Mouse (Mus musculus): Measurements from ENCODE around the gene Fcer1g.

Fcer1g gene

GRCm38 (mm10) chr1:171234126-171234525, at the start of gene Fcer1g:
Gene Fcer1g (minus strand): TSS chr1:171234365.
- in situ Hi-C loops (cut with MboI, MseI), result no loop called here

- in situ Hi-C loops (cut with MboI, MseI), result no loop called here
Observed at GRCm38 (mm10) chr1:171283188-171284160, 49.3 kb upstream of the Fcer1g start.

- in situ Hi-C loops (cut with MboI, MseI), result no loop called here
Observed at GRCm38 (mm10) chr1:171282086-171282805, 48.1 kb upstream of the Fcer1g start.

- in situ Hi-C loops (cut with MboI, MseI), result no loop called here
Observed at GRCm38 (mm10) chr1:171281528-171281923, 47.4 kb upstream of the Fcer1g start.

- in situ Hi-C loops (cut with MboI, MseI), result no loop called here
Observed at GRCm38 (mm10) chr1:171280916-171281527, 46.9 kb upstream of the Fcer1g start, which contains the start of gene Ppox. Gene Ppox (minus strand): TSS chr1:171281186.

- in situ Hi-C loops (cut with MboI, MseI), result no loop called here
Observed at GRCm38 (mm10) chr1:171280250-171280915, 46.2 kb upstream of the Fcer1g start.

GRCm38 (mm10) chr1:171279721-171280120, 45.6 kb upstream of the Fcer1g start:
- in situ Hi-C loops (cut with MboI, MseI), result no loop called here

- in situ Hi-C loops (cut with MboI, MseI), result no loop called here
Observed at GRCm38 (mm10) chr1:171279012-171279705, 45.0 kb upstream of the Fcer1g start.

- in situ Hi-C loops (cut with MboI, MseI), result no loop called here
Observed at GRCm38 (mm10) chr1:171278436-171278835, 44.3 kb upstream of the Fcer1g start.

- in situ Hi-C loops (cut with MboI, MseI), result no loop called here
Observed at GRCm38 (mm10) chr1:171277736-171278135, 43.6 kb upstream of the Fcer1g start.

- in situ Hi-C loops (cut with MboI, MseI), result no loop called here
Observed at GRCm38 (mm10) chr1:171276110-171276748, 42.1 kb upstream of the Fcer1g start.

- in situ Hi-C loops (cut with MboI, MseI), result no loop called here
Observed at GRCm38 (mm10) chr1:171275144-171275734, 41.1 kb upstream of the Fcer1g start.

- in situ Hi-C loops (cut with MboI, MseI), result loop anchor here in 1 of 2 experiments (25.0 kb wide), 1 partner anchor 387 kb away; the partner anchor contains the start of genes Dusp12 and Gm26620
Observed at GRCm38 (mm10) chr1:171274171-171274570, 40.0 kb upstream of the Fcer1g start.

GRCm38 (mm10) chr1:171272086-171272485, 37.9 kb upstream of the Fcer1g start:
- in situ Hi-C loops (cut with MboI, MseI), result loop anchor here in 1 of 2 experiments (25.0 kb wide), 1 partner anchor 385 kb away; the partner anchor contains the start of genes Dusp12 and Gm26620

- in situ Hi-C loops (cut with MboI, MseI), result loop anchor here in 1 of 2 experiments (25.0 kb wide), 1 partner anchor 384 kb away; the partner anchor contains the start of genes Dusp12 and Gm26620
Observed at GRCm38 (mm10) chr1:171271622-171272021, 37.5 kb upstream of the Fcer1g start.

- in situ Hi-C loops (cut with MboI, MseI), result loop anchor here in 1 of 2 experiments (25.0 kb wide), 1 partner anchor 384 kb away; the partner anchor contains the start of genes Dusp12 and Gm26620
Observed at GRCm38 (mm10) chr1:171271196-171271595, 37.0 kb upstream of the Fcer1g start.

GRCm38 (mm10) chr1:171270573-171270900, 36.4 kb upstream of the Fcer1g start:
- in situ Hi-C loops (cut with MboI, MseI), result loop anchor here in 1 of 2 experiments (25.0 kb wide), 1 partner anchor 383 kb away; the partner anchor contains the start of genes Dusp12 and Gm26620

- in situ Hi-C loops (cut with MboI, MseI), result loop anchor here in 1 of 2 experiments (25.0 kb wide), 1 partner anchor 383 kb away; the partner anchor contains the start of genes Dusp12 and Gm26620
Observed at GRCm38 (mm10) chr1:171269848-171270572, 35.8 kb upstream of the Fcer1g start, which contains the start of gene B4galt3. Gene B4galt3 (plus strand): TSS chr1:171270328.

Measured in T-helper 17 cell (primary cell).